Mouse (Mus musculus) left cerebral cortex, adult 9 months (tissue): ENCODE results near the gene Tesk2.
"Not testable (repeated sequence)": the region's sequence is repeated elsewhere in the genome, so short reads cannot be mapped to it uniquely, and the experiment has no call there.

Experiments used
- DNase-seq, 2 experiments: peaks; one replicate each; pipeline ENCODE4 v3.0.0; 2022; ENCODE audit warnings: low spot score in 2 of 2

Gene Tesk2

DNA sequence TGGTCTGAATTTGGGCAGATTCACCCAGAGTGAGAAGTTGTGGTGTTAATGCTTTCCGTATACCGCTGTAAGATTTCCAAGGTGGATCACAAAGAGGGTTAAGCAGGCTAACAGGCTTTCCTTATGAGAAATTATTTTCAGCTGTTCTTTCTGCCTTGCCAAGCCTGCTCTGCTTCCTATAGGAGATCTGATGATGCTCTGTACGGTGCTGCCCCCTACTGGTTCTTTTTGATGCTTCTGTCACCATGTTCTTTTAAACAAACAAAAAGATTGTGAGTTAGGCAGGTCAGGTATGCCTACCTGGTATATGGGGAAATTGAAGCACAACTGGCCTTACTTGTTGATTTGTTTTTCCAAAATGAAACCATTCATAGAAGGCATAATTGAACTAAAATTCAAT is 68.2 kb downstream of the Tesk2 start:
- peak; percentile 59 to 95 for DNase-seq

DNA sequence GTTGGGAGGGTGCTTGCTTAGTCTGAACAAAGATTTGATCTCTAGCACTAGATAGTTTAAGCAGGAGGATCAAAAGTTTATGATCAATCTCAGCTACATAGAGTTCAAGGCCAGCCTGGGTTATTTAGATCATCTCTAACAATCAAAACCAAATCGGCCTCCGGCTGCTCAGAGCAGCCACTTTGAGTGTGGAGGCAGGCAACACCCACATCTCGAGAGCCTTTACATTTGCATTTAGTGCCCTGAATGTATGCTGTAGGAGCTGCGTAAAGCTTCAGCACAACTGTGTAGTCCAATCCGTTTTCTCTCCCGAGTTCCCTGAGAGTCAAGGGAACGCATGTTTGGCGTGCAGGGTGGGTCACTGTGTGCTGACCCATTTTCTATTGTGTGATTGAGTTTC is 71.7 kb downstream of the Tesk2 start:
- DNase-seq: no peak

DNA sequence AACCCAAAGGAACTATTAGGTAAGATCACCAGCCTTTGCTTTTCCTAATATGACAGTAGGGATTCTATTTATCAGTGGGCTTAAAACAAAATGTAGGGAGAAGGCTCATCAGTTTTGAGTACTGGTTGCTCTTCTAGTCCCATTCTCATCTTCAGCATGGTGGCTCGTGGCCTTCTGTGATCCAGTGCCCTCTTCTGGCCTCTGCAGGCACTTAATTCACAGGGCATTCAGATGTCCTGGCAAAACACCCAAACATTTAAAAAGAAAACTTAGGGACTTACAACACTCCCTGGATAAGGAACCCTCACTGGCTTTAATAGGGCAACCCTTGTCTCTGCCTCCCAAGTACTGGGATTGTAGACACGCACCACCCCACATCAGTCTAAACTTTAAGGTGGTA is 73.5 kb downstream of the Tesk2 start:
- no peak for DNase-seq

DNA sequence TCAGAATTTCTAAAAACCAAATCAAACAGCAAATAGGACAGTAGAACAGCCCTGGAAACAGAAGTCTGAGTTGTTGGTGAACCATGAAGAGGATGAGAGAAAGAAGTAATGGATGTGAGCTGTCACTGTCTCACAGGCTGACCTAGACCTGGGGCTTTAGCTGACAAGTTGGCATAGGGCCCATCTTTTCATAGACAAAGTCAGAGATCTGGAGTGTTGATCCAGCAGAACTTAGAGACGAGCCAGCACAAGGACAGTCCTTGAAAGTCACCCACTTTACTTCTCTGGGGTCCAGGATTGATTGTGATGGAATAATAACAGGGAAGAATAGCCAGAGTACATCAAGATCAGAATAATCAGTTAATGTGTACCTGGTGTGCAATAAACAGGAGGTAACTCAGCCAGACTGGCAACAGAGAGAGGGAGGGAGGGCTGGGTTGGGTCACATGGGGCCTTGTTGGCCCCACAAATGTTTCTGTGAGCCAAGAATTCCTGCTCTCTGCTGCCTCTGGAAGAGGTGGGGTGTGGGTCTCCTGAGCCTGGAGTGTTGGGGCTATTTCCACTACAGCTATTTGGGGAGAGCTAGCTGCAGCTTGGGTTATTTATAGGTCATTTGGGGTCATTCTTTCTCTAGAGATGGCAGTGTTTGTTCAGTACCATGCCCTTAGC is 75.8 kb downstream of the Tesk2 start:
- no peak for DNase-seq

DNA sequence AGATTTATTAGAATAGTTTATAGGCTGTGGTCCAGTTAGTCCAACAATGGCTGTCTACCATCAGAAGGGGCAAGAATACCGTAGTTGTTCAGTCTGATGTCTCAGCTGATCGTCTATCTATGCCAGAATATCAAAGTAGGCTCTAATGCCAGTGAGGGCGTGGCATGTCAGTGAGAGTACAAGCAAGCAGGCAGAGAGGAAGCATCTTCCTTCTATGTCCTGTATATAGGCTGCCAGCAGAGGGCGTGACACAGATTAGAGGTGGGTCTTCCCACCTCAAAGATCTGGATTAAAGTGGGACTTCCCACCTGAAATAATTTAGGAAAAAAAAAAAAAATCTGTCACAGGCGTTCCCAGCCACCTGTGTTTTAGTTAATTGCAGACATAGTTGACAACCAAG is 79.2 kb downstream of the Tesk2 start:
- no peak for DNase-seq

DNA sequence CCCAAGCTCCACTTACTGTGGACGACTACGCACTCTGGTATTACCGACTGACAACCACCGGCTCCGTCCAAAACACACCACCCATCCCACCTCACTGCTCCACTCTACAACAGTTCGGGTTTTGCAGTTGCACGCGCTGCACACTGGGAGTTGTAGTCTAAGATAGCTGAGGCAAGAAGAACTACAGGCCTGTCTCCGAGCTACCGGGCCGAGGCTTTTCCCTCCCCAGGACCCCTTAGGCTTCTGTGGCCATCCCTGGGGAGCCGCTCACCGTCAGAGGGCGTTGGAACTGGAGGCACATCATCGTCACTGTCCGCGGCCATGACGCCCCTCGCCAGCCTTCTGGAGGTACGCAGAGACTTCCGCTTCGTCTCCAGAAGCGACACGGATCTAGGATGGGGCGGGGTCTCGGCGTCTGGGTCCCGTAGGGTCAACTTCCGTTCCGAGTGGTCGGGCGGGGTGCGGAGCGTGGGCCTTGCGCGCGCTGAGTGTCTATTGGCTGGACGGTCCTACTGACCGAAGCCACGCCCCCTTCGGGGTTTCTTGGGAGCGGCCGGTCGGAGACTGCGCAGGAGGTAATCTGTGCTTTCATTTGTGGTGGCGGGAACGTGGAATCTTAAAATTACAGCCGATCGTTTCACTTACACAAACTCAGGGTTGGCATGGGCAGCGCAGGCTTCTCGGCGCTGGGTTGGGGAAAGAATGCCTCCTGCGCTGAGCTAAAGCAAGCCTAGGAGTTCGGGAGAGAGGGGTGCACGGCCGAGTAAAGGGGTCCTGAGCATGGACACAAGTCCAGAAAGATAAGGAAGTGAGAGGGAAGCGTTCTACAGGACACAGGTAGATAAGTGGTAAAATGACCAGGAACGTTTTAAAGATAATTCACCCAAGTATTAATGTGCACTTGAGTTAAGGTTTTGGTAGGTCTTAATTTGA is 86.7 kb downstream of the Tesk2 start, which contains the start of the genes Toe1 and Mutyh:
Toe1 (minus strand) TSS at position 444 of the 933 bp plus-strand sequence.
Mutyh (plus strand) TSS at position 527 of the 933 bp plus-strand sequence.
- peak; percentile 80 to 91 for DNase-seq

DNA sequence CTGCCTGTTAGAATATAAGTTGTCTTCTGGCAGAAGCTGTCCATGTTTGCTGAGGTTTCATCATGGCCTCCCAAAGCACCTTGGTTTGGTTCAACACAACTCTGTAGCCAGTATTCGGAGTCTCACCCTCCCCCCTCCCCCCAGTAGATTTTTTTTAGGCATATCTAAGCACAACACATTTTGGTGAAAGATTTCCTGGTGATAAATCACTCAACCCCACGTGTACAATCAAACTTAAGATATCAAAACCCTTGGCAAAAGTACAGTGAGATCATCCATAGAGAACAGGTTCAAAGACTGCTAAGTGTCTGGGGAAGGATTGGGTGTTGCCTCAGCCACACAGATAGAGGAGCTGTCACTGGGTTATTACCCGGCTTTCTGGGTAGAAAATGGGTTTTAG is 90.3 kb downstream of the Tesk2 start:
- DNase-seq: no peak

DNA sequence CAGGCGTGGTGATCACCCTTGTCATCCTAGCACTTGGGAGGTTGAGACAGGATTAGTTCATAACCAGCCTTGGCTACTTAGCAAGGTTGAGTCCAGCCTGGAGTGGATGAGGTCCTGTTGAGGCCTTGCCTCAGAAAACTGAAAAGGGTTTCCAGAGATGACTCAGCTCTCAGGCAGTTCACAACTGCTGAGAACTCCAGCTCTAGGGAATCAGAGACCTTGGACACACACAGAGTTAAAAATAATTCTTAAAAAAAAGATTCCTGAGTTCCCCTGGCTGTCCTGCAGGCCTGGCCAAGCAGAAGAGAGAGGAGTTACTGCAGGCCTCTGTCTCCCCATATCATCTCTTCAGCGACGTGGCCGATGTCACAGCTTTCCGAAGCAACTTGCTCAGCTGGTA is 94.5 kb downstream of the Tesk2 start:
- DNase-seq: no peak

DNA sequence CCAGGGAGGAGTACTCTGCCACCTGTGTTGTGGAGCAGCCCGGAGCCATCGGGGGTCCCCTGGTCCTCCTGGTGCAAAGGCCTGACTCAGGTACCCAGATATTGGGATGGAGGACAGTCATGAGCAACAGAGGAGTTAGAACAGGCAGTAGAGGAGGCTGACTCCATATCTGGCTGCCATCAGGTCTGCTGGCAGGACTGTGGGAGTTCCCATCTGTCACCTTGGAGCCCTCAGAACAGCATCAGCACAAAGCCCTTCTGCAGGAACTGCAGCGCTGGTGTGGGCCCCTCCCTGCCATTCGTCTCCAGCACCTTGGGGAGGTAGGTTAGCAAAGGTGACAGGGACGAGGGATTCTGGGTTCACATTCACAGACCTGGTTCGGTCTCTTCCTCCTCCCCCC is 96.7 kb downstream of the Tesk2 start:
- peak in 1 of 2 experiments; percentile 29 for DNase-seq

DNA sequence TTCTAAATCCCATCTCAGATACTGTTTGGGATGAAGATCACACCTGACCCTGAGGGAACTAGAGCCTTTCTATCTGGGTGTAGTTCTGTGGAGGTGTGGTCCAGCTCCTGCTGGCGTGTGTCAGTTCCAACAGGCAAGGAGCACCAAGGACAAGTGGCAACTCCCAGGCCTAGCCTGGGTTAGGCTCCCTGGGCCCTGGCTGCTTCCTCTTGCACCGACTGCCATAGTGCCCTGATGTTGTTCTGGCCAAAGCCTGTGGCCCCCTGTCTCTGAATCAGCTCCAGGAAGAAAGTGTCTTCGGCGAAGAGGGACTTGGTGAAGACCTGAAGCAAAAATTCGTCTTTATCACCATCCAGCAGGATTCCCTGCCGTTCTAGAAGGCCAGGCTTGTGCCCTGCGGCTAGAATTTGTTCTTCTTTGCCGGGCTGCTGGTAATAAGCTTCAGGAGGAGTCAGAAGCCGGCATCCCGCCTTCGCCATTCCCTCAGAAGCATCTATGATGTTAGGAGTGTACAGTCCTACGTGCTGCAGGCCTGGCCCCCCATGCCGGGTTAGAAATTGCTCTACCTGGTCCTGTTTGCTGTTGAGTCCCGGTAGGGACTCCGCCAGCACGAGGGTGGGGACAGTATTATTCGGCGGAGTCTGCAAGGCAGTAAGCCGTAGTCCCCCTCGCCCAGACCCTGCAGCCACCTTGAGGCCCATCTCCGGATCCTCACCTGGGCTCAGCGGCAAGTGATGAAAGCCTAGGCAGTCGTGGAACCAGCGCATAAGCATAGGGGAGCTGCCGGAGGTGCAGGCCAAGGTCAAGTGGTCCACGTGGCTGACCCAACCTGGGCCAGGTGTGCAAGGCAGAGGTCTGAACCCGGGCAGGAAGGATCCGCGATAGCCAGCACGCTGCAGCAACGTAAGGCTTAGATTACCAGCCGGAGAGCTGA is 99.5 kb downstream of the Tesk2 start:
- DNase-seq: no peak

DNA sequence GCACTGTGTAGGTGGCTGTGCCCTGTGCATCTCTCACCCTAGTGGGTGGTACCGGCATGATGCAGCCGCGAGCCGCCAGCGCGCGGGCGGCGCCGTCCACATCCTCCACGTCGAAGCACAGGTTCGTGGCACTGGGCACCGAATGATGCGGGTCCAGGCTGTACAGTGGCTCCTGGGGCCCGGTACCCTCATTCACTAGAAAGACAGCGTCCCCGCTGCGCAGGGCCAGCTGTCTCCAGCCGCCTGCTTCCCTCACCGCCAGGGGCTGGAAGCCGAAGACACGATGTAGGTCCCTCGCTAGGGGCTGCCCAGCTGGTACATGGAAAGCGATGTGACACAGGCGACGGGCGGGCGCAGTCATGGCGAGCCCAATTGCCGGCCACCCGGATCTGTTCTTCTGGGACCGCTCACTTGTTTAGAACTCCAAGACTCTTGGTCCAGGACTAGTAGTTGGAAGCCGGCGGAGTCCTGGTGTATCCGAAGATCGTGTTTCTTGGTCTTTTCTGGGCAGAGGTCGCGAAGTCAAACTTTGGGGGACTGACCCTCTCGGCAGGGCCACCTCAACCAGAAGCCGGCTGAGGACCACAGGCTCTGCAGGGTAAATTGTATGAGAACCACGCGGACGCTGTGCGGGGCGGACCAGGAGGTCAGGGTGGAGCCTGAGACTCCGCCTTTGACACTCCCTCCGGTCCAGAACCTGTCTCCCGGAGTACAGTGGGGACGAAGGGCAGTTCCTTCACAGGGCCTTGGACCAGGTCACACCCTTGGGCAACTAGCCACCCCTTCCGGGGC is 100.3 kb downstream of the Tesk2 start:
- peak in 1 of 2 experiments; percentile 42 for DNase-seq

DNA sequence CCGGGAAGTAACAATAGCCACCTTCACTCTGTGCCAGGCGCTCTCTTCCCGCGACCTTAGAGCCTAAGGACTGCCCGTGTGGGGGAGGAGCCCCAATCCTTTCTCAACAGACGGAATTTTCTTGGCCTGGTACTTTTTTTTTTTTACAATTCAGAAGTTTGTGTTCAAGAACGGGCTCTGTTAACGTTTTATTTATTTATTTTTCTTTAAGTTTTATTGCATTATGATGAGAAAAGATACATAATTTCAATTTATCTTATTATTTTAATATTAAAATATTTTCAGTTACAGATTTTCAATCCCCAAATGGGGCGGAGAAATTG is 100.9 kb downstream of the Tesk2 start, which contains the start of gene Hpdl:
Hpdl (minus strand) TSS at position 14 of the 323 bp plus-strand sequence.
- no peak for DNase-seq

DNA sequence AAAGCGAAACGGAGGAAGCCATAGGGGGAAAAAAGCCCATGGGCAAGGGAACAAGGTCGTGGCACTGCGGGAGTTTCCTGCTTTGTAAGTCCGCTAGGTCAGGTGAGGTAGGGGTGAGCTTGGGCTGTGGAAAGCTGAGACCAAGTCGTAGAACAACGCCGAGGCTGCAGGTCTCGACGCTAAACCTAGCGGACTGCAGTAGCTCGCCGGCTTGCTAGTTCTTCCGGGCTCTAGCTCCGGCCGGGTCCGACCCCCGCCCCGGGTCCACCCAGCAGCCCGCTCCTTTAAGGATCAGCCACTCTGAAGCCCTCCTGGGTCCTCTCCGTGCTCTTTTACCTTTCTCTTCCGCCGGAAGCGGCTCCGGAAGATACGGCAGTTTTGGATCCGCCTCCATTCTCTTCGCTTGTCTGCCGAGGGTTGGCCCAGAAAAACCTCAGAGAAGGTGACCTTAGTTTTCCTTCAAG is 103.8 kb downstream of the Tesk2 start:
- peak in 1 of 2 experiments; percentile 76 for DNase-seq

DNA sequence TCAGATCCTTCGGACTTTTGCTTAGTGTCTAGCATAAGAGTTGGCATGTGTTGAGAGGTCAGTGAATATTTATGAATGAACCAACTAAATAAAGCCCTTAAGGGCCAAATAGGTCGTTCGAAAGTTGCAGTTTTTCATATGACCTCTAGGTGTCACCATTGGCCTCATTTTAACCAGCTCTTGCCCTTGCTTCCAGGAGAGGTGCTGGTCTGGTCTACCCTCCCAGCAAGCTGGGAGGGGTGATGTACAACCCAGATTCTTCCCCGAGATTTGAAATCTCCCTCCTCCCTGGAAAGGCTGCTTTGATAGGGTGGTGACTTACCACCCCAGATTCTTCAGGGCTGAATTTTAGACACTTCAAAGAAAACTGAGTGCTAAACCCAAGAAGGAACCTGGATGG is 107.1 kb downstream of the Tesk2 start:
- DNase-seq: peak in 1 of 2 experiments; percentile 50

DNA sequence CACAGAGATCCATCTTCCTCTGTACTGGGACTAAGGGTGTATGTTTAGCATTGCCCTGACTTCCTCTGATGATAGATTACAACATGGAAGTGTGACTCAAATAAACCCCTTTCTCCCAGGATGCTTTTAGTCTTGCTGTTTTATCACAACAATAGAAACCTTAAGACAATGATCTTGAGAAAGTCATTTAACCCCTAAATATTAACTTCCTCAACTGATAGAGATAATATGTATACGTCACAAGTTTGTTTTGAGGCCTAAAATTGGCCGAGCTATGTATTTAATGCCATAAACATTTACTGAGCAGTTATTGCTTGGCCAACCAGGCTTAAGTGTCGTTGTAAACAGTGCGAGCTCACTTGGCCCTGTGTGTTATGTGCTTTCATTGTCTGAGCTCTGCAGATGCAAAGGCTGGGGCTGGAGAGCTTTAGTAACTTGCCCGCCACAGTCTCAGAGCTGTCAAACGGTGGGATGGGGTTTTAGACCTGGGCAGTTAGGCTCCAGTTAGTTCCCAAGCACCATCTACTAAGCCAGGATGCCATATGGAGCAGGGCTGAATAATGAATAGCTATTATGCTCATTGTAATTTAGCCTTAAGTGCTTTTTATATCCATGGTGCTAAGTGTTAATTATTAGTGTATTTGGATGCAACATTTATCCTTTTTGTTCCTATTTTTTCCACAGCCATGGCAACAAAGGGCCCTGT is 108.8 kb downstream of the Tesk2 start:
- DNase-seq: no peak

DNA sequence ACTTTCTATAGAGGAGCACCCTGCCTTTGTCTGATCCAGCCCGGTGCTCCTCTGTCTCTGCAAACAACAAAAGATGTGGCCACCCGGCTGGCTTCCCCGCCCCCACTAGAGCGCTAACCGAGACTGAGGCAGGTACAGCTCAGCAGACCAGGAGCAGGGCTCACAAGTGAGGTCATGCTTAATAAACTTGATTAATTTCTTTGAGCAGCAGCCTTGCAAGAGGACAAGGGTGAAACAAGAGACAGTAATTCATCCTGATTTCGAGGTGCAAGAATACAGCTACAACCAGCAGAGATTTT is 109.3 kb downstream of the Tesk2 start:
- no peak for DNase-seq

DNA sequence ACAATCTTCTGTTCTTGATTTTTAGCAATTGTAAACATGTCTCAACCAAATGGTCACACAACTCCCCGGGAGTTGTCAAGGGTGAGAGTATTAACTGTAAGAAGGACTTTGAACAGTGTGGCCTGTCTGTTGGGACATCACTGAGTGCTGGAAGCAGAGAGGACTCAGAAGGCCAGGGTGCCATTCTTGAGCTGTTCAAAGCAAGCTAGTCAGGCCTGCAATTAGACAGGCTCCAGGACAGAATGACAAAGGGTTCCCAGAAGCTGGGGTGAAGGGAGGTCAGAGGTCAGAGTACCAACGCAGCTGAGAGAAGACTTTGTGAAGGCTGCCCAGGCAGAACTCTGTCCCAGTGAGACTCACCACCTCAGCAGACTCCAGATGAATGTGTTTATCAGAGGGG is 118.3 kb downstream of the Tesk2 start:
- no peak for DNase-seq

DNA sequence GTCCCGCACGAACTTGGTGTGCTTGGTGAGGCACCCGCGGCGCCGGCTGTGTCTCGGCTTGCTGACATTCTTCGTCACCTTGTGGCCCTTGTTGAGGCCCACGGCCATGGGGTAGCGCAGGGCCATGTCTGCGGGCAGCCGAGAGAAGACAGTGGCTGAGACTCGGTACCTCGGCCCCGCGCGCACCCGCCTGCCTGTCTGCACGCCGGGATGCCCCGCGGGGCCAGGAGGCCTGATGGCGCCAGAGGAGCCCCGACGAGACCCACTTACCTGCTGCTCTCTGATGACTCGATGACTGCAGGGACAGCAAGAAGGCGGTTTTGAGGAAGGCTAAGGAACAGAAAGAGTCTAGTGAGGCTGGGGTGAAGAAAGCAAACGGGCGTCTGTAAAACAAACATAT is 119.3 kb downstream of the Tesk2 start:
- not testable (repeated sequence) for DNase-seq

DNA sequence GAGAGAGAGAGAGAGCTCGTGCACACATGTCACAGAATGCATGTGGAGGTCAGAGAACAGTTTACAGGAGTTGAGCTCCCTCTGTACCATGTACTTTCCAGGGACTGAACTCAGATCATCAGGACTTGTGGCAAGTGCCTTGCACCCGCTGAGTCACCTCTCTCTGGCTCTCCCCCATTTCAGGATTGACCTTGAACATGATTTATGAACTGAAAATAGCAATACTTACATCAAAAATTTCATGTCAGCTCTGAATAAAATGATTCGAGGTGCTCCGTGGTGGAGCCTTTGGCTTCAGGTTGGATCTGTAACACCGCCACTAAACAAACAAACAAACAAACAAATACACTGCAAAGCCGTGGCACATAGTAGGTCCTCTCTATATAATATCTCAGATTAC is 120.1 kb downstream of the Tesk2 start:
- DNase-seq: no peak

DNA sequence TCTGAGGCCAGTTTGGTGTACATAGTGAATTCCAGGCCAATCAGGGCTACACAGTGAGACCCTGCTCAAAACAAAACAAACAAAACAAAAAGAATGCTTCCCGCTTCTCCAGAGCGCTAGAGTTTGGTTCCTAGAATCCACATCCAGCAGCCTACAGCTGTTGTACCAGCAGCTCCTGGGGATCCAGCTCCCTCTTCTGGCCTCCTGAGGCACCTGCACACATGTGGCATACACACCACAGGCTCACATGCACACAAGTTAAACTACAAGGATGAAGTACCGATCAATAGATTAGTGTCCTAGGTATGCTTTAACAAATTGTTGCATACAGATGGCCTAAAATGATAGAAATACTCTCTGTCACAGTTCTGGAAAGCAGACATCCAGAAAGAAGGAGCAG is 123.6 kb downstream of the Tesk2 start:
- DNase-seq: no peak

DNA sequence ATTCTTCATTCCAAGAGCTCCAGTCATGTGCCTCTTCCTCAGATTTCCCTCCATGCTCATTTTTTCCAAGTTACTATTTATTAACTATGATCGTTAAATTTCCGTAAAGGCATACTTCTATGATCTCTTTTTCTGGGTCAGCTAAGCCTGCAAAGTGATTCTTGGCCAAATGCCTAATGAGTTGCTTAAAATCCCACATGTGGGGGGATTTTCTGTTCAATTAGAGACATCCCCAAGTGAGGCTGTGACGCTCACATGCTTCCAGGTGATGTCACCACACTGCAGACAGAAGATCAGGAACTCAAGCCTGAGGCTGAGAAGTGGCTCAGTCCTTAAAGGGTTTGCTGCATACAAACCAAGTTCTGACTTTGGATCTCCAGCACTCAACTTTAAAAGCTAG is 129.2 kb downstream of the Tesk2 start:
- no peak for DNase-seq
